Mouse (Mus musculus) heart, embryonic 15.5 days (tissue): ENCODE measurements around the gene Ncam1. TPM values are rescaled to one million over a fixed set of nuclear protein-coding genes. Genes with fewer than 3 reads are reported as not detected.

Experiments used
- ATAC-seq: fragments of 200-750 bp; cut with Nextera tagmentation; replicated peaks from 2 replicates; pipeline ENCODE4 v1.8.0; 2017; ENCODE audit warnings: low read depth, moderate TSS enrichment; ENCODE audit not compliant: insufficient number of reproducible peaks, insufficient read depth, low FRiP score
- H3K27ac ChIP-seq: fragments of 300-500 bp; sonication (generic); 2 replicates; pipeline ENCODE4 v1.5.1; 2015; ENCODE audit warnings: mild to moderate bottlenecking, inconsistent platforms
- H3K27me3 ChIP-seq: fragments of 300-500 bp; sonication (generic); 2 replicates; pipeline ENCODE4 v1.6.1; 2015; ENCODE audit warnings: inconsistent platforms
- H3K36me3 ChIP-seq: fragments of 300-500 bp; sonication (generic); 2 replicates; pipeline ENCODE4 v1.6.1; 2015; ENCODE audit warnings: mild to moderate bottlenecking, inconsistent platforms
- H3K4me1 ChIP-seq: fragments of 300-500 bp; sonication (generic); replicated peaks from 2 replicates; pipeline ENCODE4 v1.6.1; 2015; ENCODE audit warnings: inconsistent platforms
- H3K4me2 ChIP-seq: fragments of 300-500 bp; sonication (generic); 2 replicates; pipeline ENCODE4 v1.6.1; 2015; ENCODE audit warnings: inconsistent platforms, mild to moderate bottlenecking, moderate library complexity
- H3K4me3 ChIP-seq: fragments of 300-500 bp; sonication (generic); 2 replicates; pipeline ENCODE4 v1.5.1; 2015; ENCODE audit warnings: mild to moderate bottlenecking, inconsistent platforms
- H3K9ac ChIP-seq: fragments of 300-500 bp; sonication (generic); 2 replicates; pipeline ENCODE4 v1.6.1; 2015; ENCODE audit warnings: mild to moderate bottlenecking, inconsistent platforms
- H3K9me3 ChIP-seq: fragments of 300-500 bp; sonication (generic); replicated peaks from 2 replicates; pipeline ENCODE4 v1.6.1; 2016; ENCODE audit warnings: inconsistent platforms
- WGBS: fragments of 180-500 bp; shearing (Covaris S2); methylation state at CpG from one replicate; pipeline ENCODE4 v1.1.7; 2015; ENCODE audit warnings: mixed read lengths; 5-methylcytosine and 5-hydroxymethylcytosine counted together
- polyA plus RNA-seq: library from polyadenylated mRNA; unstranded; fragments of >200 nt; fragmentation: Nextera tagmentation; extraction: Ambion mirVana; gene quantifications from 2 replicates; pipeline ENCODE4 v1.2.1, GENCODE M21; 2015

Ncam1 gene
- polyA plus RNA-seq, 1 experiment from 2014 or later, result 124 TPM

DNA sequence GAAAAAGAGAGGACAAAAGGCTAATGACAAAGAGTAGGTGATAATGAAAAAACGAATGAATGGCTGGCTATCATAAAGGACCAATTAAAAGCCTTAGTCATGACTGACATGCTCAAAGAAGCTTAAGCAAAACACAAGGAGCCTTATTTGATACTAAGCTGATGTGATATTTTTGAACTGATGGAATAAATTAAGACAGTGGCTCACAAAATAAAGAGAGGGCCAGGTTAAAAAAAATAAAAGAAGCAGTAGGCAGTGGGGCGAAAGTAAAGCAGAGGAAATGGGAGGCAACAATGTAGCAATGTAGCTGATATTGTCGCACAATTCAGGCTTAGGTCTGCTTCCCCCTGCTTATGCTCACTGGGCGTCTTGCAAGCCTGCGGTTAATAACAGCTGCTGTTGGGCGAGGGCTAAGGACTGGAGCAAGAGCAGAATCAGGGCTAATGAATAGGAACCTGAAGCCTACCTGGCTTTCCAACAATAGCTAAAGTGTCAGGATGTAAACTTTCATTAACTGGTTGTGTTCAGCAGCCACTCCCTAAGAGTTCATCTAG is 126.0 kb downstream of the Ncam1 start:
- Histone ChIP-seq H3K27me3 (no peaks in the 10 kb centered on the region), H3K9ac (no peak overlapping the region), H3K4me2 (no peak overlapping the region), H3K4me3 (no peak overlapping the region), H3K27ac (no peak overlapping the region), H3K4me1 (peaks cover 4% of the 10 kb centered on the region; the same call in 1 of the 2 replicates), H3K9me3 (no peaks in the 10 kb centered on the region), H3K36me3 (no peaks in the 10 kb centered on the region)
- WGBS, result 65% methylated on average over 6 of the region's 6 CpGs
- ATAC-seq, result no peak

DNA sequence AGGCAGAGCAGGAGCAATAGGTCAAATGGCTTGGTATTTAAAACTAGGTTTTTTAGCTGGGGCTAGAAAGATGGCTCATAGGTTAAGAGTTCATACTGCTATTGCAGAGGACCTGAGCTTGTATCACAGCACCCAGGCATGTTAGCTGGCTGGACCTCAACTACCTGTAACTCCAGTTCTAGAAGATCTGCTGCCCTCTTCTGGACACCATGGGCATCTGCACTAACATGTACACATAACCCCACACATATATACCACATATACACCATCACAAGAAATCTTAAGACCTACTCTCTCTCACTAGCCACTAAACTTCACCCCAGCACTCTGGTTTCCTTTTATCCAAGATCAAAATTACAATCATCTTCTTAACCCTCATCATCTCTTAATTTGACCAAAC is 131.7 kb downstream of the Ncam1 start:
- H3K36me3 ChIP-seq, result no peaks in the 10 kb centered on the region
- H3K27ac ChIP-seq, result no peak overlapping the region
- H3K9me3 ChIP-seq, result 0 out of 2 replicates have a peak, but pooled peaks cover 5% of the 10 kb centered on the region
- H3K4me3 ChIP-seq, result no peak overlapping the region
- no peak overlapping the region for H3K4me2 ChIP-seq
- no peak for ATAC-seq
- no peaks in the 10 kb centered on the region for H3K27me3 ChIP-seq
- H3K4me1 ChIP-seq, result peaks cover 6% of the 10 kb centered on the region
- no peak overlapping the region for H3K9ac ChIP-seq

DNA sequence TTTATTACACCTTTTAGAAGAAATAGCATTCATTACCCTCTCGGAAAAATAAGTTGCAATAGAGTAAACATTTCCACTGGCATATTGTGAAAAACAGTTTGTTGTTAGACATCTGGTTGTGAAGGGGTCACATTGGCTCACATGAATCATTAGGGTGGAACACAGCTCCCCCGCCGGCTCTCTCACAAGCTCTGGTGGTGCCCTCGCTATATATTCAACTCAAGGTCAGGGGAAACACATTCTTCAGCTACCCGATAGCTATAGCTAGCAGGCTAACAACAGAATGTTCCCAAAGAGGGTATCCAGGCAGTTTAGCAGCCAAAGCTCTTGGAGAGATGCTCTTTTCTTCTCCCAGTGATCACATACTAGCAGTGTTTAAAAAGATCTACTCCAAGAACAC is 133.4 kb downstream of the Ncam1 start:
- Histone ChIP-seq H3K27ac (peak overlapping the region; percentile 56), H3K27me3 (no peaks in the 10 kb centered on the region), H3K9ac (no peak overlapping the region), H3K4me3 (no peak overlapping the region), H3K4me2 (no peak overlapping the region), H3K4me1 (peaks cover 10% of the 10 kb centered on the region), H3K9me3 (0 out of 2 replicates have a peak, but pooled peaks cover 5% of the 10 kb centered on the region), H3K36me3 (no peaks in the 10 kb centered on the region)
- 48% methylated on average over 5 of the region's 5 CpGs for WGBS
- no peak for ATAC-seq

DNA sequence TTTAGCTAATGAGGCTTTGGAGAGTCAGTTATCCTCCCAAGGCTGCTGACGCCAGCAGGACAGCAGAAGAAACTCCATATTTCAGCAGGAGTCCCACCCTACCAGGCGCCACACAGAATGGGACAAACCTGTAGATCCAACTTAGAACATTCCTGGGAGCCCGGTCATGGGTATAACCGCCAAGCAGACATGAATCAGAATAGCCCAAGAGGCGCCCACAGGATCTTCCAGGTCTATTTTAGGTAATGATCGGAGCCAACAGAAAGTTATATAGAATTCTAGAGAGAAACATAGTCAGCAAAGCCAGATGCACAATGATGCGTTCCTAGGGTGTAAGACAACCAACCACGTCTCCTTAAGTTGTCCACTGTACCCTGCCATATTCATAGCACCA is 134.8 kb downstream of the Ncam1 start:
- WGBS, result 85% methylated on average over 8 of the region's 8 CpGs
- Histone ChIP-seq H3K9ac (no peak overlapping the region), H3K36me3 (no peaks in the 10 kb centered on the region), H3K27me3 (no peaks in the 10 kb centered on the region), H3K4me1 (peaks cover 10% of the 10 kb centered on the region), H3K4me2 (no peak overlapping the region), H3K9me3 (0 out of 2 replicates have a peak, but pooled peaks cover 5% of the 10 kb centered on the region), H3K4me3 (no peak overlapping the region), H3K27ac (no peak overlapping the region)
- no peak for ATAC-seq

DNA sequence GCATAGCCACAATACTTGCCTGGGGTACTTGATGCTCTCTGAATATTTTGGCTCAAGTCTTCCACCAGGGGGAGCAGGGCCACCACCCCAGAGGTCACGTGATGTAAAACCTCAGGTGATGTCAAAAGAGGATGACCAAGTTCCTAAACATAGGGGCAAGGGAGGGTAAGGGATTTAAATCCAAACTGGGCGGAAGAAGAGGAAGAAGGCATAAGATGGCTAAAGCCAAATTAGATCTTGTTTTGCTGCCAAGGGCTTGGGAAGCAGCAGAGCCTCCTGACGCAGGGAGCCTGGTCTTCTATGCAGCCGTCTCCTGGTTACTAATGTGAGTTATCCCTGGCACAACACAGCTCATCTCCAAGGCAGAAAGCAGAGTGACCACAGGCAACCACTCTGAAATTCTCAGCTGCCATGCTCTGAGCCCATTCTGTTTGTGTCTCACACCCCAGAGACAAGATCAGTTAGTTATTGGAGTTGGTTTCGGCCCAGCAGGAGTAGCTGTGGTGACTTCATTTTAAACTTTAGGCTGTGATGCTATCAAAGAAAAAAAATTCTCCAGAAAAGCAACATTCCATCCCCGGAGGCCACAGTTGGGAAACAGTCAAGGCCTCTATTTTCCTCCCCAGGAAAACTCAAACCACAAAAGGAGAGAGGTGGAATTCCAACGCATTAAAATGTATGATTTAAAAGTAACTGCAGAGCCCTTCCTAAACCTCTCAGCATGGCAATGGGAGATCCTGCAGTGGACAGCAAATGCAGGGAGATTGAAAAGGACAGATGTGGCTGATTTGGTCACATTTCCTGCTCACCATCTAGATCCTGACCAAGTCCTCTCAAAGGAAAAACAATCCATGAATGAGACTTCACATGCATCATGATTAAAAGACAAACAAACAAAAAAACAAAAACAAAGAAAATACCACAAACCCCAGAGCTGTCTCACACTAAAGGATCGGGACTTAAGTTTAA is 135.5 kb downstream of the Ncam1 start:
- no peak for ATAC-seq
- Histone ChIP-seq H3K27ac (no peak overlapping the region), H3K9me3 (0 out of 2 replicates have a peak, but pooled peaks cover 5% of the 10 kb centered on the region), H3K9ac (no peak overlapping the region), H3K36me3 (no peaks in the 10 kb centered on the region), H3K4me3 (no peak overlapping the region), H3K4me1 (peaks cover 10% of the 10 kb centered on the region), H3K27me3 (no peaks in the 10 kb centered on the region), H3K4me2 (no peak overlapping the region)
- 79% methylated on average over 8 of the region's 8 CpGs for WGBS

DNA sequence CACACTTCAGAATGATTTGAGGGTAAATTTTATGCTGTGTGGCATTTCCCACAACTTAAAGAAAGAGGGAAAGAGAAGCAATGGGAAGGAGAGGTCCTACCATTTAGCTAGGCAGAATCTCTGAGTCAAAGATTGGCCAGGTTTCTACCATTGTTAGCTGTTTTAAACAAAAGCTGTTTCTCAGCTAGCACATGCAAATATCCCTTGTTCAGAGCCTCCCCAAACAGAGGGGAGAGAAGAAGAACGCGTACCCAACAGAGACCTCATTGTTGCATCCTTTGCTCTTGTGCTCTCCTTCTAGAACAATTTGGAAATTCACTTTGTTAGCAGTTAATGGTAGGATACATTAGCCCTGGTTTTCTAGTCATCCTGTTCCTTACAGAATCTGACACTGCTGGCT is 137.2 kb downstream of the Ncam1 start:
- 93% methylated on average over 2 of the region's 2 CpGs for WGBS
- no peak overlapping the region for H3K4me3 ChIP-seq
- H3K27me3 ChIP-seq, result no peaks in the 10 kb centered on the region
- H3K9me3 ChIP-seq, result no peaks in the 10 kb centered on the region
- no peak overlapping the region for H3K27ac ChIP-seq
- ATAC-seq, result no peak
- H3K9ac ChIP-seq, result no peak overlapping the region
- H3K4me2 ChIP-seq, result no peak overlapping the region
- H3K36me3 ChIP-seq, result no peaks in the 10 kb centered on the region
- H3K4me1 ChIP-seq, result peaks cover 10% of the 10 kb centered on the region

DNA sequence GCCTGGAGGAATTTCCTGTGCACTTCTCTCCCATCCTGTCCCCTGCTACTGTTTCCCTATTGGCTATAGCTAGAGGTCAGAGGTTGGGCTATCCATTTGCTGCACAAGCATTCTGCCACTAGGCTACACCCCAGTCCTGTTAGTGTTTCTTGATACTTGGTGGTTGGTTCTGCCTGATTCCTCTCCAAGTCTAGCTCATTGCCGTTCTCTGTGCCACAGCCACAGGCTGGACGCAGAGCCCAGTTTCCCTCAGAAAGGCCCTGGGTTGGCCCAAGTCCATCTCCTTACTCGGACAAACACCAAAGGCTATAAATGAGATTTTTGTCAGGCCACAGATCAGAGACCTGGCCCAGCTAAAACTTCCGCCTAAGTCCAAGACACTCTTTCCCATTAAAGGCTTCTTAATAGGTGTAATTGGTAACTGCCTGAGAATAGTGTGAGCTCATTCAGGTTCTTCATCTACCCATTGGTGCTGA is 140.3 kb downstream of the Ncam1 start:
- Histone ChIP-seq H3K36me3 (no peaks in the 10 kb centered on the region), H3K27ac (no peak overlapping the region), H3K27me3 (no peaks in the 10 kb centered on the region), H3K9me3 (no peaks in the 10 kb centered on the region), H3K4me3 (no peak overlapping the region), H3K4me2 (no peak overlapping the region), H3K4me1 (peaks cover 5% of the 10 kb centered on the region; the same call in 1 of the 2 replicates), H3K9ac (no peak overlapping the region)
- ATAC-seq, result no peak
- WGBS, result 84% methylated on average over 4 of the region's 4 CpGs

DNA sequence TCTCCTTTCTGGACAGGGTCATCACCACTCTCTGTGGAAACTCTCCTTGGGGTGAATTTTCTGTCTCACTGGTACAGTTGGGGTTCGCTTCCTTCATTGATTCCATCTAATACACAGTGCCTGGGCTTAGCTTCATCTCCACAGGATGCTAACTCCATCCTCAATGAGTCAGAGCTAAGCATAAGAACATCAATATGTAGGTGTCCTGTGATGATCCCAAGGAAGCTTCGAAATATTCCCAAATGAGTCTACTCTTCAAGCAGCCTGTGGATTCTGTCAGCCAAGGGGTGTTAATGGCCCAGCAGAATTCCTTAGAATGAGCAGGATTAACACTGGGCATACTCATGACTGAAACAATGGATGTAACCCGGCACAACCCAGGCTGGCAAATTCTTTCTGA is 144.3 kb downstream of the Ncam1 start:
- Histone ChIP-seq H3K9ac (no peak overlapping the region), H3K4me1 (0 out of 2 replicates have a peak, but pooled peaks cover 3% of the 10 kb centered on the region), H3K4me2 (no peak overlapping the region), H3K27me3 (no peaks in the 10 kb centered on the region), H3K36me3 (no peaks in the 10 kb centered on the region), H3K4me3 (no peak overlapping the region), H3K27ac (no peak overlapping the region), H3K9me3 (no peaks in the 10 kb centered on the region)
- 82% methylated on average over 3 of the region's 3 CpGs for WGBS
- ATAC-seq, result no peak

DNA sequence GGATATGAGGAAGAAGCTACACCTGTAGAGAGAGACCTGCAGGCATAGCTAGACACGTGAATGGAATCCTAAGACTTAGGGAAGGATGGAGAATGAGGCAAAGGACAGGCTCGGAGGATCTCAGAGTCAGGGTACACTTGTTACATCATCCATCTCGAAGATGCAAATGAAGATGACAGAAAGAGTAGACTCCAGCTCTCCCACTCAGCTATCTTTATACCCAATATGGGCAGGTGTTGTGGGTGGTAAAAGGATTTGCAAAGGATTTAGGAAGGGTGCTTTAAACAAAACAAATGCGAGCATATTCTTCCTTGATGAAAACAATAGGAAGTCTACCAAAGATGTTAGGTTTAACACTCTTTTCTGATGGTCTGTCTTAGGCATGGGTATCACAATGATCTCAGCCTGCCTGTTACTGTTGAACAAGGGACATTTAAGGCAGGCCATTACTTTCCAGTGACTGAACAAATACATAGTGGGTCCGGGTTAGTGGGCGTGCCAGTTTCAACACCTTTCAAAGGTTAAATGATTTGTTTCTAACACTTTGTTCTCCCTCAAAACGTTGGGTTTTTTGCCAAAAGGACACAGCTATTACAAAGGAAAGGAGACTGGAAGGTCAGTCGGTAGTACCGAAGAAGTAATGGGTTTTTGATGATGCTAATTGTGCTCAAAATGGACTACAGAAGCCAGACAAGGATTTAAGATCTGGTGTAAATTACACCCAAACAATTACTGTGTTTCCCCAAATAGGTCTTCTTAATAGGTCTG is 145.1 kb downstream of the Ncam1 start:
- no peak overlapping the region for H3K9ac ChIP-seq
- H3K4me3 ChIP-seq, result no peak overlapping the region
- H3K4me2 ChIP-seq, result no peak overlapping the region
- no peak overlapping the region for H3K27ac ChIP-seq
- no peak for ATAC-seq
- H3K4me1 ChIP-seq, result 0 out of 2 replicates have a peak, but pooled peaks cover 3% of the 10 kb centered on the region
- peaks cover 5% of the 10 kb centered on the region; the same call in 1 of the 2 replicates for H3K36me3 ChIP-seq
- 80% methylated on average over 9 of the region's 9 CpGs for WGBS
- H3K27me3 ChIP-seq, result no peaks in the 10 kb centered on the region
- no peaks in the 10 kb centered on the region for H3K9me3 ChIP-seq

DNA sequence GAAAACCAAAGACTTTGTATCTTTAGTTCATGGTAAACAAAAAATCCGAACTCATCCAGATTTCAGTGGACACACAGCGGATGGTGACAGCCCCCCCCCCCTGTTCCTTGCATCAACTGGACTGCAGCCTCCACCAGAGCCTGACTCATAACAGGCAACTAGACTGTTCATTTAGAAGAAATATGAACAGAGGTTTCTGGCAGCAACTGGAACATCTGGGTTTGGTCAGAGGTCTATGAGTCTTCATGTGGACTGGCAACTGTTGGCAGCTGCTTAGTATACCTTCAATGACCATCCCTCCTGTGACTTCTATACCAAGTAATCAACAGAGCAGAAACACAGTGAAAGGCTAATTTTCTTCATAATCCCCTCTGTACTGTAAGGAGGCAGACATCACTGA is 154.4 kb downstream of the Ncam1 start:
- H3K4me2 ChIP-seq, result no peak overlapping the region
- no peak overlapping the region for H3K4me3 ChIP-seq
- H3K27ac ChIP-seq, result no peak overlapping the region
- 86% methylated on average over 2 of the region's 2 CpGs for WGBS
- no peak overlapping the region for H3K9ac ChIP-seq
- H3K36me3 ChIP-seq, result peaks cover 21% of the 10 kb centered on the region; the same call in 1 of the 2 replicates
- ATAC-seq, result no peak
- H3K27me3 ChIP-seq, result no peaks in the 10 kb centered on the region
- peaks cover 4% of the 10 kb centered on the region; the same call in 1 of the 2 replicates for H3K4me1 ChIP-seq
- H3K9me3 ChIP-seq, result peaks cover 8% of the 10 kb centered on the region; the same call in 1 of the 2 replicates

DNA sequence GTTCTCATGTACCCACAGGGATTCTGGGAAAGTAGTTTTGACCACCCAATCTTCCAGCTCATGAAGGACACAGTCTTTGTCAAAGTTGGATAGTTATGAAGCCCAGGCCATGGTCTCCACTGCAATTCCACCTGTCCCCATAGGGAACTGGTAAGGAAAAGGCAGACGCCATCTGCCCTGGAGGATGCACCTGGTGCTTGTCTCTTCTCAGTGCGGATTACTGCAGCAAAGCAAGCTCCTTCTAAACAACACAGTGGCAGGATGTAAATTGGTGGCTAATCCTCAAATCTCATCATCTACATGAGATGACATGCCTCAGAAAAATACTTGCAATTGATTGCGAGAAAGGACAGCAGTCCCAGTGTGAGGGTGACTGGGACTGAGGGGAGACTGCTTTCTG is 158.0 kb downstream of the Ncam1 start:
- Histone ChIP-seq H3K4me3 (no peak overlapping the region), H3K27ac (no peak overlapping the region), H3K4me1 (peaks cover 4% of the 10 kb centered on the region; the same call in 1 of the 2 replicates), H3K9ac (no peak overlapping the region), H3K4me2 (no peak overlapping the region), H3K36me3 (peaks cover 4% of the 10 kb centered on the region; the same call in 1 of the 2 replicates), H3K9me3 (no peaks in the 10 kb centered on the region), H3K27me3 (no peaks in the 10 kb centered on the region)
- no peak for ATAC-seq
- 95% methylated on average over 3 of the region's 3 CpGs for WGBS
